Mouse (Mus musculus): ENCODE data around the gene Ppie. TPM values are rescaled to one million over a fixed set of nuclear protein-coding genes. Genes with fewer than 3 reads are reported as not detected.

Ppie gene
- total RNA-seq, 2 experiments from 2014 or later, result 20.2 to 24.4 TPM

- intact Hi-C loops (cut with DNase I), result no loop called here
- DNase-seq (ENCODE audit: low spot score), result no peak
These were observed 61.5 kb downstream of the Ppie start for GRCm38 (mm10) chr4:123078231-123078630.

Other genes with a start within 250 kb of the Ppie start
- gene Mfsd2a, start 178.8 kb downstream of the Ppie start, total RNA-seq (2021), result not detected
- gene Mycl, start 144.3 kb downstream of the Ppie start, total RNA-seq (2021), result under 1 TPM; 0.08 to 0.53 TPM
- 1 to 10 TPM; 5.4 to 6.4 TPM for gene Trit1, start 123.4 kb downstream of the Ppie start, total RNA-seq (2021)
- gene Bmp8b, start 34.8 kb downstream of the Ppie start, total RNA-seq (2021), result not detected
- gene Oxct2b, start 23.7 kb downstream of the Ppie start, total RNA-seq (2021), result not detected
- gene Hpcal4, start 43.3 kb upstream of the Ppie start, total RNA-seq (2021), result under 1 TPM; 0.05 to 0.14 TPM
- 10 to 100 TPM; 51.3 to 56.6 TPM for gene Nt5c1a, start 61.6 kb upstream of the Ppie start, total RNA-seq (2021)
- gene Heyl, start 93.6 kb upstream of the Ppie start, total RNA-seq (2021), result 10 to 100 TPM; 19.1 to 21.3 TPM
- gene Pabpc4, start 122.4 kb upstream of the Ppie start, total RNA-seq (2021), result 100 to 1,000 TPM; 334 to 358 TPM
- not detected for gene Oxct2a, start 183.7 kb upstream of the Ppie start, total RNA-seq (2021)
- gene Bmp8a, start 203.3 kb upstream of the Ppie start, total RNA-seq (2021), result under 1 TPM in 1 of 2 experiments, not detected in 1; 0.18 TPM

Measured in heart, postnatal 25 days (tissue).